Mouse (Mus musculus) lung, postnatal 0 days (tissue): ENCODE measurements around the gene Pisd. TPM values are rescaled to one million over a fixed set of nuclear protein-coding genes. Genes with fewer than 3 reads are reported as not detected.
"Not testable (repeated sequence)": the region's sequence is repeated elsewhere in the genome, so short reads cannot be mapped to it uniquely, and the experiment has no call there.

Source experiments
- ATAC-seq: fragments of 200-750 bp; cut with Nextera tagmentation; 2 replicates; pipeline ENCODE4 v1.8.0; 2017; ENCODE audit warnings: moderate library complexity
- DNase-seq: peaks from one replicate; pipeline ENCODE4 v3.0.0-alpha.2; 2016; ENCODE audit warnings: low spot score
- H3K27ac ChIP-seq: fragments of 300-500 bp; sonication (generic); 2 replicates; pipeline ENCODE4 v1.5.1; 2014; ENCODE audit warnings: antibody characterized with exemption, mild to moderate bottlenecking, low read length, mixed read lengths
- H3K27me3 ChIP-seq: fragments of 300-500 bp; sonication (generic); replicated peaks from 2 replicates; pipeline ENCODE4 v1.6.1; 2014; ENCODE audit warnings: low read length, mixed read lengths; ENCODE audit not compliant: insufficient read depth
- H3K36me3 ChIP-seq: fragments of 300-500 bp; sonication (generic); 2 replicates; pipeline ENCODE4 v1.6.1; 2014; ENCODE audit warnings: low read length, mixed read lengths; ENCODE audit not compliant: insufficient read depth
- H3K4me1 ChIP-seq: fragments of 300-500 bp; sonication (generic); 2 replicates; pipeline ENCODE4 v1.6.1; 2014; ENCODE audit warnings: antibody characterized with exemption, low read depth, low read length, mixed read lengths; ENCODE audit not compliant: insufficient read depth
- H3K4me2 ChIP-seq: fragments of 300-500 bp; sonication (generic); replicated peaks from 2 replicates; pipeline ENCODE4 v1.6.1; 2014; ENCODE audit warnings: low read depth, mild to moderate bottlenecking, low read length, moderate library complexity, mixed read lengths
- H3K4me3 ChIP-seq: fragments of 300-500 bp; sonication (generic); 2 replicates; pipeline ENCODE4 v1.5.1; 2014; ENCODE audit warnings: low read depth, low read length
- H3K9ac ChIP-seq: fragments of 300-500 bp; sonication (generic); replicated peaks from 2 replicates; pipeline ENCODE4 v1.6.1; 2014; ENCODE audit warnings: low read depth, mild to moderate bottlenecking
- H3K9me3 ChIP-seq: fragments of 300-500 bp; sonication (generic); 2 replicates; pipeline ENCODE4 v1.6.1; 2016; ENCODE audit warnings: low read length, mixed read lengths
- CTCF ChIP-seq: IDR thresholded peaks from 2 replicates; pipeline ENCODE4 v1.5.1; 2016; ENCODE audit warnings: antibody characterized with exemption, mild to moderate bottlenecking
- EP300 ChIP-seq: IDR thresholded peaks from 2 replicates; pipeline ENCODE4 v1.6.1; 2016; ENCODE audit warnings: antibody characterized with exemption, mild to moderate bottlenecking, control low read depth
- WGBS: fragments of 180-500 bp; shearing (Covaris S2); extraction: QIAGEN DNeasy Blood & Tissue Kit; methylation state at CpG from one replicate; pipeline ENCODE4 v1.1.7; 2014; 5-methylcytosine and 5-hydroxymethylcytosine counted together
- polyA plus RNA-seq: library from polyadenylated mRNA; unstranded; fragments of >200 nt; fragmentation: Nextera tagmentation; extraction: Ambion mirVana; gene quantifications from 2 replicates; pipeline ENCODE4 v1.2.1, GENCODE M21; 2015

The Pisd gene
- polyA plus RNA-seq, 1 experiment from 2014 or later: 72.7 TPM

- ATAC-seq (no peak), DNase-seq (no peak)
- Histone ChIP-seq H3K4me3 (no peak overlapping the region), H3K9ac (no peak overlapping the region), H3K27ac (no peak overlapping the region), H3K27me3 (no peaks in the 10 kb centered on the region), H3K4me1 (no peaks in the 10 kb centered on the region), H3K4me2 (no peak overlapping the region), H3K36me3 (no peaks in the 10 kb centered on the region), H3K9me3 (no peaks in the 10 kb centered on the region)
- 86% methylated on average over 8 of the region's 8 CpGs for WGBS
- TF ChIP-seq CTCF (no peak), EP300 (no peak)
Measured at GRCm38 (mm10) chr5:32756141-32756540, 29.3 kb downstream of the Pisd start.

- no peak overlapping the region for H3K9ac ChIP-seq
- H3K27me3 ChIP-seq: no peaks in the 10 kb centered on the region
- no peak for ATAC-seq
- DNase-seq: no peak
- TF ChIP-seq EP300: no peak
- TF ChIP-seq CTCF: no peak
- no peak overlapping the region for H3K4me3 ChIP-seq
- no peak overlapping the region for H3K4me2 ChIP-seq
- no peaks in the 10 kb centered on the region for H3K4me1 ChIP-seq
- 42% methylated on average over 2 of the region's 2 CpGs for WGBS
- H3K9me3 ChIP-seq: no peaks in the 10 kb centered on the region
- H3K36me3 ChIP-seq: no peaks in the 10 kb centered on the region
- H3K27ac ChIP-seq: no peak overlapping the region
Measured at GRCm38 (mm10) chr5:32751736-32752135, 33.7 kb downstream of the Pisd start.

GRCm38 (mm10) chr5:32748936-32749335, 36.5 kb downstream of the Pisd start:
- ATAC-seq: no peak
- Histone ChIP-seq H3K9me3 (no peaks in the 10 kb centered on the region), H3K27me3 (no peaks in the 10 kb centered on the region), H3K4me2 (no peak overlapping the region), H3K36me3 (no peaks in the 10 kb centered on the region), H3K4me1 (peaks cover 12% of the 10 kb centered on the region), H3K9ac (no peak overlapping the region), H3K27ac (no peak overlapping the region), H3K4me3 (no peak overlapping the region)
- DNase-seq: no peak
- TF ChIP-seq EP300 (no peak), CTCF (no peak)
- WGBS: 72% methylated on average over 6 of the region's 6 CpGs

- peaks cover 14% of the 10 kb centered on the region for H3K4me1 ChIP-seq
- H3K9me3 ChIP-seq: no peaks in the 10 kb centered on the region
- no peak overlapping the region; the same call in 1 of the 2 replicates for H3K4me2 ChIP-seq
- DNase-seq (peak; percentile 74), ATAC-seq (peak; percentile 25; the same call in 1 of the 2 replicates)
- no peaks in the 10 kb centered on the region for H3K36me3 ChIP-seq
- H3K4me3 ChIP-seq: no peak overlapping the region
- H3K27me3 ChIP-seq: no peaks in the 10 kb centered on the region
- WGBS: 60% methylated on average over 6 of the region's 6 CpGs
- TF ChIP-seq EP300 (no peak), CTCF (peak; percentile 95)
- H3K9ac ChIP-seq: no peak overlapping the region
- peak overlapping the region; percentile 93; the same call in 1 of the 2 replicates for H3K27ac ChIP-seq
Measured at GRCm38 (mm10) chr5:32747650-32748375, 37.6 kb downstream of the Pisd start.

GRCm38 (mm10) chr5:32745705-32746655, 39.5 kb downstream of the Pisd start:
- Histone ChIP-seq H3K9ac (peak overlapping the region; percentile 39), H3K36me3 (no peaks in the 10 kb centered on the region), H3K27ac (peak overlapping the region; percentile 93), H3K27me3 (no peaks in the 10 kb centered on the region), H3K9me3 (no peaks in the 10 kb centered on the region), H3K4me1 (peaks cover 14% of the 10 kb centered on the region), H3K4me3 (peak overlapping the region; percentile 50), H3K4me2 (peak overlapping the region; percentile 65)
- 10% methylated on average over 9 of the region's 10 CpGs for WGBS
- DNase-seq (peak; percentile 97), ATAC-seq (peak; percentile 95)
- TF ChIP-seq EP300 (0 out of 2 replicates have a peak, but pooled peaks have one; percentile 42), CTCF (no peak)

- Histone ChIP-seq H3K4me1 (peaks cover 14% of the 10 kb centered on the region), H3K4me3 (no peak overlapping the region), H3K4me2 (no peak overlapping the region), H3K36me3 (no peaks in the 10 kb centered on the region), H3K9me3 (no peaks in the 10 kb centered on the region), H3K27me3 (no peaks in the 10 kb centered on the region), H3K27ac (peak overlapping the region; percentile 57), H3K9ac (no peak overlapping the region)
- DNase-seq (peak; percentile 76), ATAC-seq (peak; percentile 8)
- 40% methylated on average over 9 of the region's 9 CpGs for WGBS
- TF ChIP-seq EP300: no peak
- TF ChIP-seq CTCF: peak; percentile 67
Measured at GRCm38 (mm10) chr5:32742149-32742548, 43.3 kb downstream of the Pisd start.

- not testable (repeated sequence) for H3K27me3 ChIP-seq, DNase-seq, H3K36me3 ChIP-seq, ATAC-seq, H3K9ac ChIP-seq, H3K4me3 ChIP-seq, H3K9me3 ChIP-seq, H3K4me2 ChIP-seq, H3K27ac ChIP-seq
- peaks cover 14% of the 10 kb centered on the region for H3K4me1 ChIP-seq
- WGBS: 69% methylated on average over 4 of the region's 4 CpGs
Measured at GRCm38 (mm10) chr5:32741377-32741776, 44.1 kb downstream of the Pisd start.

- H3K27me3 ChIP-seq, H3K4me3 ChIP-seq, H3K4me2 ChIP-seq, H3K9me3 ChIP-seq, ATAC-seq, H3K36me3 ChIP-seq, DNase-seq, H3K9ac ChIP-seq, H3K27ac ChIP-seq: not testable (repeated sequence)
- 68% methylated on average over 7 of the region's 8 CpGs for WGBS
- H3K4me1 ChIP-seq: peaks cover 14% of the 10 kb centered on the region
Measured at GRCm38 (mm10) chr5:32740850-32741249, 44.6 kb downstream of the Pisd start.
